Mouse (Mus musculus): ENCODE measurements around the gene Vps45. TPM values are rescaled to one million over a fixed set of nuclear protein-coding genes. Genes with fewer than 3 reads are reported as not detected.
"Not testable (repeated sequence)": the region's sequence is repeated elsewhere in the genome, so short reads cannot be mapped to it uniquely, and the experiment has no call there.

The Vps45 gene
- polyA plus RNA-seq, 1 experiment from 2014 or later, result 39.5 TPM

DNA sequence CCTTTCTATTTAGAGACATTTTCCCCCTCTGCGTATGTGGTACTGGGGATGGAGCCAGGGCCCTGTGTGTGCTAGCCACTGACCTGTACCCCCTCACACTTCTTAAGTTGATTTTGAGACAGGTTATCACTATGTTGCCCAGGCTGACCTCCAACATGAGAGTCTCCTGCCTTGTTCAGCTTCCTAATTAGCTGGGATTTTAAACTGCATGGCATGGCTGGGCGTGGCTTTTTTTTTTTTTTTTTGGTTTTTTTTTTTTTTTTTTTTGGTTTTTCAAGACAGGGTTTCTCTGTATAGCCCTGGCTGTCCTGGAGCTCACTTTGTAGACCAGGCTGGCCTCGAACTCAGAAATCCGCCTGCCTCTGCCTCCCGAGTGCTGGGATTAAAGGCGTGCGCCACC is 80.7 kb downstream of the Vps45 start:
- not testable (repeated sequence) for ATAC-seq (ENCODE audit: low FRiP score, low read depth); H3K4me3 ChIP-seq; H3K36me3 ChIP-seq; H3K9me3 ChIP-seq; H3K27ac ChIP-seq; H3K4me2 ChIP-seq (replicated peaks); H3K27me3 ChIP-seq; H3K9ac ChIP-seq
- H3K4me1 ChIP-seq, result peaks cover 10% of the 10 kb centered on the region; the same call in 1 of the 2 replicates
- WGBS, result 95% methylated on average over 6 of the region's 7 CpGs

DNA sequence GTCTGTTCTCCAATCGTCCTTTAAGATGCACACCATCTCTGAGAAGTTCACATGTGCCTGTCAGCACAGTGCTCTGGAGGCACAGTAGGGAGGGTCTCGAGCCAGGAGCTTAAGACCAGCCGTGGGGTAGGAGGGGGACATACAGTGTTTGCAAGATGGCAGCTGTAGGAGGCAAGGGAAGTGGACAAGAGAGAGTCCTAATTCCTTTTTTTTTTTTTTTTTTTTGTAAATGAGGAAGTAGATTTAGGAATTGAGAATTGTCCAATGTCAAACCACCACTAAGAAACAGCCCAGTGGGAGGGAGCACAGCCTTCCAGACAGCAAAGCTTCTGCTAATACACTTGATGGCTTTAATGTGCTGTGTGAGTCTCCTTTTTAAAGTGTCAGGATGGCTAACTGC is 81.2 kb downstream of the Vps45 start:
- Histone ChIP-seq H3K27ac (no peak overlapping the region), H3K9me3 (no peaks in the 10 kb centered on the region), H3K36me3 (no peaks in the 10 kb centered on the region), H3K4me2 (replicated peaks) (no peak overlapping the region), H3K4me1 (peaks cover 14% of the 10 kb centered on the region; the same call in 1 of the 2 replicates), H3K27me3 (0 out of 2 replicates have a peak, but pooled peaks cover 6% of the 10 kb centered on the region), H3K4me3 (no peak overlapping the region), H3K9ac (no peak overlapping the region)
- WGBS, result 63% methylated on average over 3 of the region's 3 CpGs
- ATAC-seq (ENCODE audit: low FRiP score, low read depth), result no peak

DNA sequence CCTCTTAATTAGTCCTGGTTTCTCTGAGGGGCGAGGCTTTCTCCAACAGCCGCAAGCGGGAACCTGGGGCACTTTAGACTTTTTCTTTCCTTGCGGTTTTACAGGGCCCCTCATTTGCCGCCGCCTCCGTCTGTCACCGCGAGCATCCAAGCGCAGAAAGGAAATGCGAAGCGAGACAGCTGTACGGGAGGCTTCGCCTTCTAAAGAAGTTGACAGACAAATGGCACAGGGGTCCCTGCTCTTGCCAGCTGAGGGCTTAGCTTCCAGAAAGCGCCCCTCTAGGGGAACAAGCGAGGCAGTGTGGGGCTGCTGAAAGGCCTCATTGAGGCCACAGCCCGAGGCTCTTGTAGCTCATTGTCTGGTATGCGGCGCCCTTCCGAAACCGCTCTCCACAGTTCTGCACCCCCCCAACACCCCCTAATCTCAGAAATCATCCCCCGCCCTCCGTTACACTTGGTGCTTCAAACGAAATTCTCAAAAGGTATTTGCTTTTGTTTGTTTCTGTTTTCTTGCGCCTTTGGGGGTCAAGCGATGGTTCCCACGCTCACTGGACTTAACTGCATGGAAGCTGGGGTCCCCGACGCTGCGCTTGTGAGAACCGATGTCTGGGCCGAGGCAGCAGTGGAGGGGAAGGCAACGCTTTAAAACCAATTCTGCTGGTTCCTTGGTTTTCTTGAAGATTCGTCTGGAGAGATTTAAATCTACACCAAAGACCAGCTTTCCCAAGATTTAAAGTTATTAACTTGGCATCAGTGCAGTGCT is 85.2 kb downstream of the Vps45 start:
- H3K27me3 ChIP-seq, result 0 out of 2 replicates have a peak, but pooled peaks cover 6% of the 10 kb centered on the region
- peak overlapping the region; percentile 74; the same call in 1 of the 2 replicates for H3K27ac ChIP-seq
- H3K36me3 ChIP-seq, result no peaks in the 10 kb centered on the region
- H3K4me2 ChIP-seq (replicated peaks), result peak overlapping the region; percentile 67
- H3K9ac ChIP-seq, result peak overlapping the region; percentile 60
- H3K4me3 ChIP-seq, result peak overlapping the region; percentile 40
- 4% methylated on average over 34 of the region's 34 CpGs for WGBS
- peaks cover 14% of the 10 kb centered on the region; the same call in 1 of the 2 replicates for H3K4me1 ChIP-seq
- no peaks in the 10 kb centered on the region for H3K9me3 ChIP-seq
- ATAC-seq (ENCODE audit: low FRiP score, low read depth), result peak; percentile 85

DNA sequence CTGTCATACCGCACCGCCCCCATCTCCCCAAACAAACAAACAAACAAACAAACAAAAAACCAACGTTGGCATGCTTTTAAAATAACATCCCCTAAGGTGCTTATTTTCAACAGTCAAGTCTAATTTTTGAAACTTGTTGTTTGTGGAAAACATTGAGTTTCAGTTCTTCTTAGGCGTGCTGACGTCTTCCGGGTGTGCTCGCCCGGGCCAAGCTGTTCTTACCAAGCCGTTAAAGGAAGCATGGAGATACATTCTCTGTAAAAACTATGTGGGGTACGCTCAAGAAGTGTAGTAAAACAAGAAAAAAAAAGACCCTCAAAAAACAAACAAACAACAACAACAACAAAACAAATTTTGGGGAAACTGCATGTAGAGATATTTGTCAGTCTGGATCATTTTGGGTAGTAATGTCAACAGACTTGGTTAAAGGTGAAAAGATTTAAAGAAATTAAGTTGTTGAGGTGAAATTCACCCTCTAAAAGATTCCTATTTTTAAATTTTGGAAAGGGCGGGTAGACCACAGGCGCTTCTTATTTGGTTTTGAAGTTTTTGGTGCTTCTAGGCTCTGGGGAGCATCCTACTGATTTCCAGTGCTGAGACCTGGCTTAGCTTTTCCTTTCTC is 85.9 kb downstream of the Vps45 start:
- peak overlapping the region; percentile 74; the same call in 1 of the 2 replicates for H3K27ac ChIP-seq

DNA sequence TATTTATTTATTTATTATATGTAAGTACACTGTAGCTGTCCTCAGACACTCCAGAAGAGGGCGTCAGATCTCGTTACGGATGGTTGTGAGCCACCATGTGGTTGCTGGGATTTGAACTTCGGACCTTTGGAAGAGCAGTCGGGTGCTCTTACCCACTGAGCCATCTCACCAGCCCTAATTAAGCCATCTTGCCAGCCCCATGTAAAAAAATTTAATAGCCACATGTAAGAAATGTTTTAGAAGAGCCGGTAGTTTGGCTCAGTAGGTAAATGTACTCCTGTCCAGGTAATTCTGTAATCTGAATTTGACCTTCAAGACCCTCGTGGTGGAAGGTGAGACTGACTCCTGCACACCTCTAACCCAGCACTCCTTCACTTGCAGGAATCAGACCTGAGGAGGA is 87.6 kb downstream of the Vps45 start:
- H3K36me3 ChIP-seq; H3K27me3 ChIP-seq; H3K4me2 ChIP-seq (replicated peaks); H3K27ac ChIP-seq; H3K9me3 ChIP-seq; H3K4me3 ChIP-seq; H3K9ac ChIP-seq; ATAC-seq (ENCODE audit: low FRiP score, low read depth): not testable (repeated sequence)
- peaks cover 18% of the 10 kb centered on the region; the same call in 1 of the 2 replicates for H3K4me1 ChIP-seq
- WGBS, result 53% methylated on average over 7 of the region's 7 CpGs

More for the DNA sequence above, 85.9 kb downstream of the Vps45 start:
- no peak for ATAC-seq (ENCODE audit: low FRiP score, low read depth)
- WGBS, result 74% methylated on average over 12 of the region's 12 CpGs
- Histone ChIP-seq H3K36me3 (no peaks in the 10 kb centered on the region), H3K4me3 (peak overlapping the region; percentile 40), H3K9me3 (no peaks in the 10 kb centered on the region), H3K4me1 (peaks cover 14% of the 10 kb centered on the region; the same call in 1 of the 2 replicates), H3K4me2 (replicated peaks) (peak overlapping the region; percentile 67), H3K9ac (peak overlapping the region; percentile 60), H3K27me3 (0 out of 2 replicates have a peak, but pooled peaks cover 6% of the 10 kb centered on the region)

DNA sequence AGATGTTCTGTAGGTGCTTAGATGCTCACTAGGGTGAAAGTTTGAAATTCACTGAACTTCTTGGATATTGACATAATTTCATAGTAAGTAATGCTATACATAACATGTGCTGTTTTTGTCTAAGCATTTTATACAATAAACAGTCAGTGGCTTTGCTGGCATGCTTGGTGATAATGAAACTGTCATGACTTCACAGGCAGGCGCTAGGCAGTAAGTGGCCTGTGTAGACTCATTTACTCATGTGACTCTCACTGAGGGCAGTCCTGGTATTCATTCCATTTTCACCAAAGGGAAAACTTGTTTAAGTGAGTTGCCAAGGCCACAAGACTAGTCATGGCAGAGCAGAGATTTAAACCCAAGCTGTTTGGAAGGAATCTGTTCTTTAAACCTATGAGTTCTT is 89.0 kb downstream of the Vps45 start:
- H3K4me1 ChIP-seq, result peaks cover 18% of the 10 kb centered on the region; the same call in 1 of the 2 replicates
- no peak for ATAC-seq (ENCODE audit: low FRiP score, low read depth)
- H3K9me3 ChIP-seq, result no peaks in the 10 kb centered on the region
- WGBS, result 77% methylated on average over 1 of the region's 1 CpGs
- no peak overlapping the region for H3K4me2 ChIP-seq (replicated peaks)
- 0 out of 2 replicates have a peak, but pooled peaks cover 6% of the 10 kb centered on the region for H3K27me3 ChIP-seq
- no peak overlapping the region for H3K4me3 ChIP-seq
- no peak overlapping the region for H3K27ac ChIP-seq
- H3K9ac ChIP-seq, result no peak overlapping the region
- H3K36me3 ChIP-seq, result no peaks in the 10 kb centered on the region

DNA sequence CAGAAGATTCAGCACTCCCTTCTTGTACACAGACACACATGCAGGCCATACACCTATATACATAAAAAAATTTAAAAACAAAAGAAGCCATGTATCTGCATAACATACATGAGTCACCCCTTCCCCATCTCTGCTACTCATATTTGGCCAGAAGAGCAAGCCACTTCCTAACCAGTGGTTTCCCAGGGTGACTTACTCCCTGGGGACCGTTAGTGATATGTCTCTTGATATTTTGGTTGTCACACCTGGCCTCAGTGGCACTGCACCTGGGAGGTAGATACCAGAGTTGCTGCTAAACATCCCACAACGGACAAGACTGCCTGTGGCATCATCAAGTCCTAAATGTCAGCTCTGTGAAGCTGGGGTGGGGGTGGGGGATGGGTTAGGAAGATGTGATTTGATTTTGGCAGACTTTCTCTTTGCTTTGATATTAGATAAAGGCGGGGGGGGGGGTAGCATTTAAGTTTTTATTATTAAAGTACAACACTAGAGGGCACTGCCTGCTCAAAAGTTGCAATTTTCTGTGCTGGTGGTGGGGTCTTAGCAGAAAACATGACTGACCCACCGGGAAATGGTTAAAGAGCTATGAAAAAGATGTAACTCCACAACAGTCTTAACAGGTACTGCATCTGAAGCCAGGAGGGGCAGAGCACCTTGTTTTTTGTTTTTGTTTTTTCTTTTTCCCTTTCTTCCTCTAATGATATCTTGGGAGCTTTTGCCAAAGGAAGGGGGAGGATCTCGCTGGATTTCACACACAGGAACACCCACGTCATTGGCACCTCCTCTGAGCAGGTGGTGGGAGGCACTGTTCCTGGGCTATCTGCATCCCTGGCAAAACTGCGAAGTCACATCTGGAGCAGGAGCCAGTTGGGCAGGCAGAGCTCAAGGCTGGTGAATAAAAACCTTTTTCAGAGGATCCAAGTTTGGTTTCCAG is 92.5 kb downstream of the Vps45 start:
- H3K4me3 ChIP-seq, result peak overlapping the region; percentile 15
- peak; percentile 51; the same call in 1 of the 2 replicates for ATAC-seq (ENCODE audit: low FRiP score, low read depth)

DNA sequence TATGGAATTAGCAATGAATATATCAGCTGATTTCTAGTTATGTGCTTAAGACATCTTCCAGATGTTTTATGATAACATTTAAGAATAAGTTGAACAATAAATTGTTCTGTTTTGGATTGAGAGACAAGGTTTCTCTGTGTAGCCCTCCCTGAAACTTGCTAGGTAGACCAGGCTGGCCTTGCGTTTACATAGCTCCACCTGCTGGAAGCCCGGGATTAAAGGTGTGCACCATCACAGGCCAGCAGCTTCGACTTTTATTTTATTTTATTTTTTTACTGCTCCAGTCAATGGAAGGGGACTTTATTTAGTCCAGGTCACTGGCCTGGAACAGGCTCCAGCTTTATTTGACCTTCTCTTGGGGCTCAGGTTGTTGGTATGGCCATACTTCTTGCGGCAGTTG is 94.6 kb downstream of the Vps45 start:
- no peak overlapping the region for H3K27ac ChIP-seq
- no peak overlapping the region for H3K4me3 ChIP-seq
- H3K36me3 ChIP-seq, result no peaks in the 10 kb centered on the region
- ATAC-seq (ENCODE audit: low FRiP score, low read depth), result no peak
- H3K9me3 ChIP-seq, result no peaks in the 10 kb centered on the region
- WGBS, result 44% methylated on average over 4 of the region's 4 CpGs
- H3K27me3 ChIP-seq, result no peaks in the 10 kb centered on the region
- 0 out of 2 replicates have a peak, but pooled peaks cover 5% of the 10 kb centered on the region for H3K4me1 ChIP-seq
- H3K9ac ChIP-seq, result no peak overlapping the region
- no peak overlapping the region for H3K4me2 ChIP-seq (replicated peaks)

More for the DNA sequence above, 92.5 kb downstream of the Vps45 start:
- Histone ChIP-seq H3K4me2 (replicated peaks) (peak overlapping the region; percentile 51), H3K27ac (no peak overlapping the region), H3K36me3 (no peaks in the 10 kb centered on the region), H3K9ac (0 out of 2 replicates have a peak overlapping the region, but pooled peaks have one; percentile 15), H3K4me1 (0 out of 2 replicates have a peak, but pooled peaks cover 5% of the 10 kb centered on the region), H3K27me3 (no peaks in the 10 kb centered on the region), H3K9me3 (no peaks in the 10 kb centered on the region)
- WGBS, result 5% methylated on average over 7 of the region's 7 CpGs

DNA sequence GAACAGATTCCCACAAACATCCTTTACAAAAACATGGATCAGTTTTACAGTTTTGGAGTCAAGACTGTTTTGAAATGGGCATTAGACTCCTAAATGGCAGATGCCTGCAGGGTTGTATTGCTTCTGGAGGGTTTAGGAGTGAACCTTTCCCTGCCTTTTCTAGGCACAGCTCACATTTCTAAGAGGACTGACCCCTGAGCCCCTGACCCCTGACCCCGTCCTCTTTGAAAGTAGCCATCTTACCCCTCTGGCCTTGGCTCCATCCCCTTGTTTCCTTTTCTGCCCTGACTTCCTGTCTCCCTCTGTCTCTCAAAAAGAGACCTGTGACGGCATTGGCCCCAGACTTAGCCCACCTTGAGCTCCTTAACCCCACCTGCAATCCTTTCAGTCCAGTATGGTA is 95.0 kb downstream of the Vps45 start:
- no peak for ATAC-seq (ENCODE audit: low FRiP score, low read depth)
- H3K9me3 ChIP-seq, result no peaks in the 10 kb centered on the region
- no peak overlapping the region for H3K9ac ChIP-seq
- no peak overlapping the region for H3K27ac ChIP-seq
- no peaks in the 10 kb centered on the region for H3K36me3 ChIP-seq
- no peak overlapping the region for H3K4me2 ChIP-seq (replicated peaks)
- H3K4me3 ChIP-seq, result no peak overlapping the region
- 0 out of 2 replicates have a peak, but pooled peaks cover 5% of the 10 kb centered on the region for H3K4me1 ChIP-seq
- H3K27me3 ChIP-seq, result no peaks in the 10 kb centered on the region
- 34% methylated on average over 2 of the region's 2 CpGs for WGBS

DNA sequence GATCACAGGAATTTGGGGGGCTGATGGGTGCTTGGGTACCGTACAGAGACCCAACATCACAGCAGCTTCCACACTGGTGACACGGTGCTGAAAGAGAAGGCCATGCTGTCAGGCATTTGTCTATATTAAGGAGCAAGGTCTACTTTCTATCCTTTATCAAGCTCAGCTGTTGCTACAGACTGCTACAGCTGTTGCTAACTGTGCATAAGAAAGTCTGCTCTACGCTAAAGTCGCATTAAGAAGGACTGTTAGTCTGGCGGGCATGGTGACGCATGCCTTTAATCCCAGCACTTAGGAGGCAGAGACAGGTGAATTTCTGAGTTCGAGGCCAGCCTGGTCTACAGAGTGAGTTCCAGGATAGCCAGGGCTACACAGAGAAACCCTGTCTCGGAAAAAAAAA is 96.1 kb downstream of the Vps45 start:
- not testable (repeated sequence) for ATAC-seq (ENCODE audit: low FRiP score, low read depth); H3K4me1 ChIP-seq; H3K9me3 ChIP-seq; H3K4me3 ChIP-seq; H3K9ac ChIP-seq; H3K36me3 ChIP-seq; H3K27me3 ChIP-seq; H3K4me2 ChIP-seq (replicated peaks); H3K27ac ChIP-seq
- WGBS, result 77% methylated on average over 8 of the region's 8 CpGs

DNA sequence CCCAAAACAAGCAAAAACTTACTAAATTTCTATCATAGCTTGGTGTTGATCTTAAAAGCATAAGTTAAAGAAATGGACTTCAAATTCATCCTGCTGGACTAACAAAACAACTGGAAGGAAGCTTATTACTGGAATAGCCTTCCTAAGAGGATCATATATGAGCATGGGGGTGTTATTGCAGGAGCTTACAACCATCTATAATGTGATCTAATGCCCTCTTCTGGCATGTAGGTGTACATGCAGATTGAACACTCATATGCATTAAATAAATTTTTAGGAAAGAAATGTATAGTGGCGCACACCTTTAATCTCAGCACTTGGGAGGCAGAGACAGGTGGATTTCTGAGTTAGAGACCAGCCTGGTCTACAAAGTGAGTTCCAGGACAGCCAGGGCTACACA is 98.5 kb downstream of the Vps45 start:
- no peak for ATAC-seq (ENCODE audit: low FRiP score, low read depth)
- Histone ChIP-seq H3K27me3 (no peaks in the 10 kb centered on the region), H3K4me2 (replicated peaks) (no peak overlapping the region), H3K9ac (no peak overlapping the region), H3K36me3 (no peaks in the 10 kb centered on the region), H3K27ac (no peak overlapping the region), H3K4me1 (0 out of 2 replicates have a peak, but pooled peaks cover 6% of the 10 kb centered on the region), H3K9me3 (no peaks in the 10 kb centered on the region), H3K4me3 (no peak overlapping the region)
- 86% methylated on average over 1 of the region's 1 CpGs for WGBS

Measured in limb, embryonic 13.5 days (tissue).